Comparison of ENCODE assay signal across 18 mouse cellular contexts in genomic region chr1:38228806-38229205, GRCm38 (mm10).
"Had no signal": no experiment of that assay in that cellular context is flagged by ENCODE, and none has a peak within 500 bp of the region (broad histone marks: within the 10 kb centered on the region; RNA-seq: fewer than 3 reads in every experiment).

No protein-coding gene starts in this region.

- ATAC-seq: lung, postnatal 0 days; midbrain, embryonic 16.5 days had no signal

- H3K27me3 ChIP-seq: lung, embryonic 15.5 days; midbrain, embryonic 12.5 days; neural tube, embryonic 13.5 days; neural tube, embryonic 15.5 days had no signal

- H3K9ac ChIP-seq: lung, embryonic 15.5 days; midbrain, embryonic 12.5 days; neural tube, embryonic 13.5 days; neural tube, embryonic 15.5 days had no signal

- H3K4me2 ChIP-seq: lung, embryonic 15.5 days; midbrain, embryonic 12.5 days; neural tube, embryonic 13.5 days; neural tube, embryonic 15.5 days had no signal

- H3K4me1 ChIP-seq: lung, embryonic 15.5 days; midbrain, embryonic 12.5 days; neural tube, embryonic 13.5 days had no signal

- DNase-seq: lung, adult 18-20 months; midbrain, embryonic 14.5 days; retina, postnatal 1 day; right cerebral cortex, adult 18-20 months; right cerebral cortex, postnatal 25 days; right cerebral cortex, postnatal 4 days; spleen, adult 18-20 months; thymus, adult 18-20 months; thymus, postnatal 14 days; thymus, postnatal 36 days had no signal

- H3K4me3 ChIP-seq: lung, embryonic 15.5 days; midbrain, embryonic 10.5 days; midbrain, embryonic 12.5 days; myocyte; neural tube, embryonic 13.5 days; neural tube, embryonic 15.5 days had no signal

- H3K36me3 ChIP-seq: lung, embryonic 15.5 days had no signal

- H3K27ac ChIP-seq: lung, embryonic 15.5 days; midbrain, embryonic 10.5 days; midbrain, embryonic 12.5 days; neural tube, embryonic 13.5 days; neural tube, embryonic 15.5 days had no signal
